Mouse (Mus musculus): Measurements from ENCODE around the gene Spg7. TPM values are rescaled to one million over a fixed set of nuclear protein-coding genes. Genes with fewer than 3 reads are reported as not detected.
"Not testable (repeated sequence)": the region's sequence is repeated elsewhere in the genome, so short reads cannot be mapped to it uniquely, and the experiment has no call there.

Gene Spg7
- total and polyA plus RNA-seq, 3 experiments: 20.8 to 35.2 (median 26.1) TPM

- TF ChIP-seq CHD1 (IDR thresholded peaks at IDR 0.05; ENCODE audit: low read depth, low read length) (peak; percentile 84; the same call in 1 of the 2 replicates), USF2 (conservative IDR thresholded peaks at IDR 0.05; ENCODE audit: low read depth, low read length) (no peak), HCFC1 (IDR thresholded peaks at IDR 0.05; ENCODE audit: low read depth, low read length) (peak; percentile 90), POLR2A (IDR thresholded peaks at IDR 0.05; ENCODE audit: low read depth, low read length) (peak; percentile 99), MXI1 (IDR thresholded peaks at IDR 0.05; ENCODE audit: low read depth, low read length) (peak; percentile 72; the same call in 1 of the 2 replicates), ZKSCAN1 (IDR thresholded peaks at IDR 0.05; ENCODE audit: borderline replicate concordance, low read depth, low read length) (no peak), ETS1 (conservative IDR thresholded peaks at IDR 0.05; ENCODE audit: low read depth, low read length) (no peak), MYC (IDR thresholded peaks at IDR 0.05; ENCODE audit: low read depth, low read length) (peak; percentile 74), TCF12 (IDR thresholded peaks at IDR 0.05; ENCODE audit: low read depth, low read length) (peak; percentile 93), MAZ (IDR thresholded peaks at IDR 0.05; ENCODE audit: low read depth, low read length) (peak; percentile 37; the same call in 1 of the 2 replicates), E2F4 (IDR thresholded peaks at IDR 0.05; ENCODE audit: insufficient replicate concordance, low read depth, low read length) (no peak), MAFK (IDR thresholded peaks at IDR 0.05; ENCODE audit: insufficient replicate concordance, low read length) (no peak), RCOR1 (conservative IDR thresholded peaks at IDR 0.05; ENCODE audit: low read depth, low read length) (0 out of 2 replicates have a peak, but pooled peaks have one; percentile 26), POLR2AphosphoS2 (IDR thresholded peaks at IDR 0.05; ENCODE audit: low read depth, low read length) (peak; percentile 87; the same call in 1 of the 2 replicates), SIN3A (IDR thresholded peaks at IDR 0.05; ENCODE audit: low read length) (peak; percentile 79), ZNF384 (IDR thresholded peaks at IDR 0.05; ENCODE audit: low read depth, low read length) (no peak; the same call in 1 of the 2 replicates), IRF4 (IDR thresholded peaks at IDR 0.05; ENCODE audit: low read depth, low read length) (peak; percentile 74; the same call in 1 of the 2 replicates)
These were observed 39.3 kb downstream of the Spg7 start, which contains the start of gene Rpl13 (continued) for GRCm38 (mm10) chr8:123101735-123102685.

GRCm38 (mm10) chr8:123102855-123103254, 40.1 kb downstream of the Spg7 start:
- H3K79me2 ChIP-seq (replicated peaks; ENCODE audit: control insufficient read depth, extremely low read depth, insufficient read depth, poor library complexity, severe bottlenecking): peaks cover 22% of the 10 kb centered on the region
- H3K27me3 ChIP-seq (replicated peaks); dilution Hi-C loops (cut with MboI; ENCODE audit: extremely low pct_ligation_motif_present, extremely low pct_unique_long_range_greater_than_20kb, low sequenced_read_pairs); H3K9me3 ChIP-seq (replicated peaks; ENCODE audit: low read length); H3K4me2 ChIP-seq (ENCODE audit: insufficient read depth, low read depth, poor library complexity, severe bottlenecking); DNase-seq (ENCODE audit: extremely low read depth): not testable (repeated sequence)
- H3K4me1 ChIP-seq (ENCODE audit: control insufficient read depth in 1 of 2, insufficient read depth in 2 of 2): peaks cover 3 to 18% of the 10 kb centered on the region in 2 experiments
- peak overlapping the region; percentile 90 to 99 (median 97) for H3K4me3 ChIP-seq (replicated peaks in 1 of 3; ENCODE audit: low read depth in 2 of 3, low read length in 2 of 3, poor library complexity in 1 of 3)
- in situ Hi-C loops (cut with MboI; ENCODE audit: low pct_ligation_motif_present, low pct_unique_long_range_greater_than_20kb, low sequenced_read_pairs): loop anchor here (10.0 kb wide), 1 partner anchor 198 kb away; no protein-coding TSS in a partner anchor
- peak overlapping the region; percentile 72 for H3K27ac ChIP-seq (ENCODE audit: insufficient read depth, low read depth)
- peak overlapping the region; percentile 97 for H3K9ac ChIP-seq (ENCODE audit: insufficient read depth, low read depth)
- peaks cover 29 to 39% of the 10 kb centered on the region in 2 experiments for H3K36me3 ChIP-seq (replicated peaks in 1 of 2; ENCODE audit: control insufficient read depth in 1 of 2, insufficient read depth in 1 of 2, low read length in 1 of 2)

Measured in CH12.LX (cell line).